In the genomic region with DNA sequence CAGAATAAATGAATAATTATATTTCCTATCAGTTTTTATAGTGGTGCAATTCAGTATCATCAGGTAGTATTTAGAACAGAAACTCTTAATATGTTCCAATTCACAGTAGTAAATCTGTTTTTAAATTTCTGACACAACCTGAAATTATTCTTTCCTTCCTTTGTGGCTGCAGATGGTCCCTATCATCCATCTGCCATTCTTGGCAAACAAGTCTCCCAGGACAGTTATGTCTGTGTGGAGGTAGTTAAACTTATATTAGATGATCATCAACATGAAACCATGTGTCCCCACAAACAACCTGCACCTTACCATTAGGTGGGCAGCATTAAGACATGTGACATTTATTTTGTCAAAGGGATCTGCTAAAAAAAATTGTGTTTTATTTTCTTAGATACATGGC, we compare ENCODE assay signal across 28 mouse cellular contexts.
DNase-seq lines count a peak whose midpoint lies in the region; ATAC-seq and TF ChIP-seq lines count a peak whose summit lies in the region.
"Had no signal": no experiment of that assay in that cellular context is flagged by ENCODE, and none has a peak within 500 bp of the region (broad histone marks: within the 10 kb centered on the region; RNA-seq: fewer than 3 reads in every experiment).

No protein-coding gene starts in this region.

- H3K4me1 ChIP-seq in midbrain, postnatal 0 days (ENCODE audit: insufficient read depth, low read length) = no peaks in the 10 kb centered on the region
- no peaks in the 10 kb centered on the region for H3K4me1 ChIP-seq in midbrain, embryonic 16.5 days (ENCODE audit: control insufficient read depth, insufficient read depth, low read length)
- no peaks in the 10 kb centered on the region for H3K4me1 ChIP-seq in heart, embryonic 12.5 days (replicated peaks)
- H3K4me1 ChIP-seq: embryonic facial prominence, embryonic 13.5 days; forebrain, embryonic 10.5 days; forebrain, embryonic 15.5 days; heart, embryonic 15.5 days; hindbrain, embryonic 12.5 days; limb, embryonic 13.5 days; liver, embryonic 12.5 days; neural tube, embryonic 13.5 days; stomach, embryonic 15.5 days had no signal

- H3K9ac ChIP-seq in midbrain, postnatal 0 days (replicated peaks; ENCODE audit: low read length, poor library complexity, severe bottlenecking) = no peak overlapping the region
- H3K9ac ChIP-seq in midbrain, embryonic 16.5 days (ENCODE audit: low read depth, low read length) = no peak overlapping the region
- no peak overlapping the region for H3K9ac ChIP-seq in heart, embryonic 12.5 days
- H3K9ac ChIP-seq: embryonic facial prominence, embryonic 13.5 days; forebrain, embryonic 15.5 days; heart, embryonic 15.5 days; hindbrain, embryonic 12.5 days; limb, embryonic 13.5 days; liver, embryonic 12.5 days; liver, postnatal 0 days; neural tube, embryonic 13.5 days; stomach, embryonic 15.5 days had no signal

- H3K27me3 ChIP-seq in midbrain, postnatal 0 days (ENCODE audit: insufficient read depth, low read length) = no peaks in the 10 kb centered on the region
- no peaks in the 10 kb centered on the region for H3K27me3 ChIP-seq in midbrain, embryonic 16.5 days (ENCODE audit: control insufficient read depth, insufficient read depth, low read depth, low read length)
- H3K27me3 ChIP-seq in heart, embryonic 12.5 days (replicated peaks) = no peaks in the 10 kb centered on the region
- H3K27me3 ChIP-seq: CH12.LX; embryonic facial prominence, embryonic 13.5 days; forebrain, embryonic 15.5 days; heart, embryonic 15.5 days; hindbrain, embryonic 12.5 days; limb, embryonic 13.5 days; liver, embryonic 12.5 days; neural tube, embryonic 13.5 days; stomach, embryonic 15.5 days had no signal

- no peaks in the 10 kb centered on the region for H3K36me3 ChIP-seq in midbrain, postnatal 0 days (ENCODE audit: insufficient read depth, low read length)
- H3K36me3 ChIP-seq in midbrain, embryonic 16.5 days (ENCODE audit: control insufficient read depth, insufficient read depth, low read length) = no peaks in the 10 kb centered on the region
- H3K36me3 ChIP-seq in heart, embryonic 12.5 days = no peaks in the 10 kb centered on the region
- H3K36me3 ChIP-seq: embryonic facial prominence, embryonic 13.5 days; forebrain, embryonic 10.5 days; forebrain, embryonic 15.5 days; heart, embryonic 15.5 days; hindbrain, embryonic 12.5 days; limb, embryonic 13.5 days; liver, embryonic 12.5 days; neural tube, embryonic 13.5 days; stomach, embryonic 15.5 days had no signal

- H3K4me2 ChIP-seq in midbrain, postnatal 0 days (ENCODE audit: low read depth, low read length, poor library complexity, severe bottlenecking) = no peak overlapping the region
- H3K4me2 ChIP-seq in midbrain, embryonic 16.5 days (ENCODE audit: low read length) = no peak overlapping the region
- no peak overlapping the region for H3K4me2 ChIP-seq in heart, embryonic 12.5 days
- H3K4me2 ChIP-seq: embryonic facial prominence, embryonic 13.5 days; forebrain, embryonic 15.5 days; heart, embryonic 15.5 days; hindbrain, embryonic 12.5 days; limb, embryonic 13.5 days; liver, embryonic 12.5 days; midbrain, embryonic 11.5 days; neural tube, embryonic 13.5 days; stomach, embryonic 15.5 days had no signal

- peak; percentile 95 for ATAC-seq in cerebellum, adult (ENCODE audit: insufficient number of reproducible peaks, low FRiP score, low TSS enrichment)
- no peak for ATAC-seq in midbrain, postnatal 0 days (ENCODE audit: low FRiP score)
- ATAC-seq in midbrain, embryonic 16.5 days = no peak
- no peak for ATAC-seq in heart, embryonic 12.5 days (ENCODE audit: insufficient number of reproducible peaks, low FRiP score)
- ATAC-seq: forebrain, embryonic 15.5 days; intestine, postnatal 0 days; liver, embryonic 12.5 days; liver, postnatal 0 days had no signal

- DNase-seq in cerebellum, postnatal 4 days (ENCODE audit: low spot score in 2 of 2) = no peak
- peak; percentile 16 for DNase-seq in midbrain, postnatal 0 days (ENCODE audit: low spot score)
- DNase-seq in cerebellum, postnatal 10 days = peak; percentile 77
- peak; percentile 42 for DNase-seq in layer of hippocampus, adult 9-11 months
- DNase-seq in thymus, postnatal 25 days = no peak
- DNase-seq: adrenal gland, adult 8-10 months; gastrocnemius, postnatal 14 days; kidney, postnatal 14 days; liver, postnatal 0 days; lung, postnatal 36 days; retina, postnatal 1 day; right cerebral cortex, postnatal 14 days had no signal

- no peak overlapping the region for H3K27ac ChIP-seq in midbrain, postnatal 0 days (ENCODE audit: low read depth, low read length)
- no peak overlapping the region for H3K27ac ChIP-seq in midbrain, embryonic 16.5 days (ENCODE audit: low read length)
- no peak overlapping the region for H3K27ac ChIP-seq in heart, embryonic 12.5 days (ENCODE audit: poor library complexity, severe bottlenecking)
- H3K27ac ChIP-seq: embryonic facial prominence, embryonic 13.5 days; forebrain, embryonic 10.5 days; forebrain, embryonic 15.5 days; heart, embryonic 15.5 days; hindbrain, embryonic 12.5 days; layer of hippocampus, adult 2 months; limb, embryonic 13.5 days; liver, embryonic 12.5 days; neural tube, embryonic 13.5 days; stomach, embryonic 15.5 days had no signal

- H3K4me3 ChIP-seq in midbrain, postnatal 0 days (ENCODE audit: low read depth, low read length) = no peak overlapping the region
- H3K4me3 ChIP-seq in midbrain, embryonic 16.5 days (ENCODE audit: low read depth, low read length) = no peak overlapping the region
- no peak overlapping the region for H3K4me3 ChIP-seq in heart, embryonic 12.5 days
- H3K4me3 ChIP-seq: embryonic facial prominence, embryonic 13.5 days; forebrain, embryonic 10.5 days; forebrain, embryonic 15.5 days; heart, embryonic 15.5 days; hindbrain, embryonic 12.5 days; layer of hippocampus, adult 2 months; limb, embryonic 13.5 days; liver, embryonic 12.5 days; neural tube, embryonic 13.5 days; stomach, embryonic 15.5 days had no signal

- TF ChIP-seq CTCF in midbrain, postnatal 0 days (IDR thresholded peaks at IDR 0.05) = no peak

- no peaks in the 10 kb centered on the region for H3K9me3 ChIP-seq in midbrain, postnatal 0 days (ENCODE audit: low read length)
- H3K9me3 ChIP-seq in midbrain, embryonic 16.5 days (replicated peaks; ENCODE audit: control insufficient read depth, low read length, poor library complexity, severe bottlenecking) = no peaks in the 10 kb centered on the region
- no peaks in the 10 kb centered on the region for H3K9me3 ChIP-seq in heart, embryonic 12.5 days (replicated peaks)
- H3K9me3 ChIP-seq: embryonic facial prominence, embryonic 13.5 days; forebrain, embryonic 10.5 days; forebrain, embryonic 15.5 days; heart, embryonic 15.5 days; hindbrain, embryonic 12.5 days; limb, embryonic 13.5 days; liver, embryonic 12.5 days; neural tube, embryonic 13.5 days; stomach, embryonic 15.5 days had no signal

Comparison
In these comparisons a context has a peak if more than half of its experiments do, and no peak if none do; other contexts are left out.
1. DNase-seq: peak in midbrain, postnatal 0 days (single experiment), cerebellum, postnatal 10 days (2 of 2) and layer of hippocampus, adult 9-11 months (single experiment); none in cerebellum, postnatal 4 days (0 of 2) and thymus, postnatal 25 days (single experiment).